Mouse (Mus musculus): ENCODE data around the gene Arhgap33. TPM values are rescaled to one million over a fixed set of nuclear protein-coding genes. Genes with fewer than 3 reads are reported as not detected.

Arhgap33 gene
- polyA plus RNA-seq (2017; shearing (Covaris generic)) = 1 to 10 TPM; 1.5 to 2.5 TPM

DNA sequence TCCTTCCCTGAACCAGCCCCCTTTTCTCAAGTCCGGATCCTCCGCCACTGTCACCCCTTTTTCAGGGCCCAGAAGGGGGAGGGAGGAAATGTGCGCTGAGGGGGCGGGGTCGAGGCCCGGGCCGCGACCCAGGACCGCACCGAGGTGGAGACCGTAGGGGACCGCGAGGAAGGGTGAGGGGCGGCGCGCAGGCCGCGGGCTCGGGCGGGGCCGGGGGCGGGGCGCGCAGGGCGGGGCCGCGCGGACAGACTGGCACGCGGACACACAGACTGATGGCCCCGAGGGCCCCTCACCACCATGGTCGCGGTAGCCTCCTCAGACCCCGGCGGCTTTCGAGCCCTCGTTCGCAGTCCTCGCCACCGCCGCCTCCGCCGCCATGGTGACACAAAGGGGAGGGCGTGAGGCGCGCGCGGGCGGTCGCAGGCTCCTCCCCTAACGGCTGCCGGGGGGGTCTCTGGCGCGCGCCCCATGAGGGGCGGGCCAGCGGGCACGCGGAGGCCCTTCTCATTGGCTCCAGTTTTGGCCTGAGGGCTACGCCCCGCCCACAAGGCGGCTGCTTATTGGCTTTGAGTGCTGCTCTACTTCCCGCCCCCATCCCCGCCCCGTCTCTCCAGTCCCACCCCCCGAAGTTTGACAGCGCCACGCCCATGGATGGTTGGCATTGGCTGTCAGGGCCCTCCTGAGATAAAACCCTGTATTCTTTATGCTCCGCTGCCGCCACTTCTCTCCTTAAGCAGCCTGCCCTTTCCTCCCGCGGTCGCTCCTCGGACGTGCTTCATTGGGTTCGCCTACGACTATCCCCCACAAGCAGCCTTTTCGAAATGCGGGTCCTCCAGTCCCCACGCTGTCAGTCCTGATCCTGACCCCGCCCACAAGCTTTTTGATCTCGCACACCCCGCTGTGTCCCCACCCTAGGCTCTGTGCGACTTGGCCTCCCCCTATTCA lies at the start of gene Arhgap33:
Gene Arhgap33, minus strand, starts transcription at position 428 of the 945 bp plus-strand sequence.

DNA sequence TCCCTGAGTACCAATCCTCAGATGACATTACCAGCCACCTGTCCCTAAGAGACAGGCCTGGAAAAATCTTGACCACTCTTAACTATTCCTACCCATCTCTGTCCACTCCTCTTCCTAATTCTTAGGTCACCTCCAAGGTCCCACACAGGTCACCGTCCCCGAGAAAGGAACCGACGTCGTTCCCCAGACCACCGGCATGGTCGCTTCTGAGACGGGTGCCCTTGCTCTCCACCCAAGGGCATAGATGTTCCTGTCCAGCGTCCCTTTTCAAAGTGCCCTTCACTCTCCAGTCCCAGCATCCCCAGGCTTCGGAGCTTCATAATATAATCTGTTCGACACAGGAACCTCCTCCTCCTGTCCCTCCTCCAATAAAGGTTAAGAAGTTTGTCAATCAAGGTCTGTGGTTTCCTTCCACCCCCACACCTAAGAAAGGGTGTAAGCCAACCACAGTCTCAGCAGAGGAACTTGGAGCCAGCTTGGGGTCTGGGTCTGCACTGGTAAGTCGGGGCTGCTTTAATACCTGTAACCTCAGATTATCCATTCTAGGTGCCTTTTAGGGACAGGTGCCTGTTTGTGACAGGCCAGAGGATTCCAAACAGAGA lies 30.2 kb upstream of the Arhgap33 start, which contains the start of gene Igflr1:
Gene Igflr1, plus strand, starts transcription at position 458 of the 602 bp plus-strand sequence.

GRCm38 (mm10) chr7:30563117-30563905 lies 28.5 kb upstream of the Arhgap33 start, which contains the start of the genes U2af1l4, Gm49396 and Psenen:
U2af1l4 (plus strand) TSS chr7:30563301.
Gm49396 (plus strand) TSS chr7:30563344.
Psenen (minus strand) TSS chr7:30563627.

GRCm38 (mm10) chr7:30559443-30559954 lies 24.6 kb upstream of the Arhgap33 start, which contains the start of gene Lin37:
Lin37 (minus strand) TSS chr7:30559838.

DNA sequence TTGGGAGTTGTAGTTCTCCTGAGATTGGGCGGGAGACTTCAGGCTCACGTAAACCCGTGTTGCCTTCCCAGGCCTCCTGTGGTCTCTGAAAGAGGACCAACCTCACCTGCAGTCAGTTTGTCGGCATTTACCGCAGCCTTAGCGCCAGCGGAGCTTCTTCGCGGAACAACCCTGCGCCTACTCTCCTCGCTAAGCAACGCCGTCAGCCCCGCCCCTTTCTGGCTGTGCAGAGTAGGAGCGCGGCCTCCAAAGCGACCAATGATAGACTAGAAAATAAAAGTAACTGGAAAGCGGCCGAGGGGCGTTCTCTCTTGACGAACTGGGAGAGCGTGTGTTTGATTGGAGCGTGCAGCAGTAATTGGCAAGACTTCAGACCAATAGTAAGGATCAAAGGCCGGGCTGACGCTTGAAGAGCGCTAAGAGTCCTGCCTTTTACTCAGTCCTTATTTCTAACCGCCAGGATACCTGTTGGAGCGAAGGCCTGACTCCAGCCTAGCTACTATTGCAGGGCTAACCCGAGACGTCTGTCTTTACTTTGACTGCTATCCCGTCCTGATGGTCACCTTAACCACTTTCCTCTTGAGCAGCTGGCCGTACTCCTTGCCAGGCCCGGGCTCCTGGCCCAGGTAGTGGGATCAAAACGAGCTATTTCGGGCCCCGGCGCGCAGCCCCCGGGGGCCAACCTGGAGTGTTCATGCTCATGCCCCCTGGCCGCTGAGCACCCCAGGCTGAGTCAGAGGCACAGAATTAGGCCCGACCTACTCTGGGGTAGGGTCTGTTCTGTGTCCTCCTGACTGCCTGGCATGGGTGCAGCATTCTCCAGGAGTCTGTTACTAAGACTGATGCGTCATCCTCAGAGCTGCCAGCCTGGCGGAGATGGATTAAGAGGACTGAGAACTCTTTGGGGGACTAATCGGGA lies 17.5 kb upstream of the Arhgap33 start, which contains the start of the genes Hspb6 and Proser3:
Gene Hspb6, plus strand, starts transcription at position 77 of the 919 bp plus-strand sequence.
Gene Proser3, minus strand, starts transcription at position 198 of the 919 bp plus-strand sequence.

DNA sequence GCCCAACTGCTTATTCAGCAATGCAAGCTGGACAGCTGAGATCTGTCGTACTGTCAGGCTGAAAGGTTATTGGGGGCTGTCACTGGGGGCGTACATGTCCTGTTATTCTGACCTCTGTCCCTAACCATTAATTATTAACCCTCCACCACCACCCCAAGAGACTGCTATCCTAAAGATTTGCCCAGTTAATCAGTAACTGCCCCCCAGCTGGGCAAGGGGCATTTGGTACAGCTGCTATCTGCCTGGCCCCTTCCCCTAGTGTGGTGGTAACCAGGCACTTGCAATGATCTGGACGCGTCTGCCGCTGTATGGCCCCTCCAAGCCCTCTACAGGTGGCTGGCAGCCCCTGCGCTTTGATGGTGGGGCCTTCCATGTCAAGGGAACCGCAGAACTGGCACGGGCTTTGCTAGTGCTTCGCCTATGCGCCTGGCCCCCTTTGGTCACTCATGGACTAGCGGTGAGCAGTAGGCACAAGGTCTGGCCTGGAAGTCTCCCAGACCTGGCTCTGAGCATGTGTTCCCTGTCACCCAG lies 41.4 kb downstream of the Arhgap33 start, which contains the start of gene Prodh2:
Gene Prodh2, plus strand, starts transcription at position 222 of the 531 bp plus-strand sequence.

Other genes starting within 250 kb of the Arhgap33 start
- 1 to 10 TPM; 1.6 to 3.1 TPM for gene Clip3, start 243.3 kb downstream of the Arhgap33 start, polyA plus RNA-seq (2017; shearing (Covaris generic))
- 100 to 1,000 TPM in 1 of 2 experiments, 10 to 100 TPM in 1; 92.7 to 159 TPM for gene Alkbh6, start 226.3 kb downstream of the Arhgap33 start, polyA plus RNA-seq (2017; shearing (Covaris generic))
- gene Syne4, start 220.3 kb downstream of the Arhgap33 start, polyA plus RNA-seq (2017; shearing (Covaris generic)) = 10 to 100 TPM in 1 of 2 experiments, 1 to 10 TPM in 1; 3.8 to 22.5 TPM
- not detected for gene E130208F15Rik, start 213.3 kb downstream of the Arhgap33 start, polyA plus RNA-seq (2017; shearing (Covaris generic))
- 10 to 100 TPM; 32.0 to 75.5 TPM for gene Sdhaf1, start 211.2 kb downstream of the Arhgap33 start, polyA plus RNA-seq (2017; shearing (Covaris generic))
- not detected for gene Lrfn3, start 172.3 kb downstream of the Arhgap33 start, polyA plus RNA-seq (2017; shearing (Covaris generic))
- 10 to 100 TPM in 1 of 2 experiments, 1 to 10 TPM in 1; 7.1 to 32.2 TPM for gene Tyrobp, start 121.3 kb downstream of the Arhgap33 start, polyA plus RNA-seq (2017; shearing (Covaris generic))
- 100 to 1,000 TPM; 470 to 543 TPM for gene Hcst, start 115.2 kb downstream of the Arhgap33 start, polyA plus RNA-seq (2017; shearing (Covaris generic))
- gene Nfkbid, start 113.3 kb downstream of the Arhgap33 start, polyA plus RNA-seq (2017; shearing (Covaris generic)) = 10 to 100 TPM; 78.6 to 95.9 TPM
- 10 to 100 TPM; 10.8 to 23.2 TPM for gene Aplp1, start 89.5 kb downstream of the Arhgap33 start, polyA plus RNA-seq (2017; shearing (Covaris generic))
- not detected for gene Kirrel2, start 77.4 kb downstream of the Arhgap33 start, polyA plus RNA-seq (2017; shearing (Covaris generic))
- gene Nphs1, start 76.7 kb downstream of the Arhgap33 start, polyA plus RNA-seq (2017; shearing (Covaris generic)) = not detected
- not detected for gene Prodh2, start 41.4 kb downstream of the Arhgap33 start, polyA plus RNA-seq (2017; shearing (Covaris generic))
- 1 to 10 TPM; 1.9 to 4.1 TPM for gene Hspb6, start 17.1 kb upstream of the Arhgap33 start, polyA plus RNA-seq (2017; shearing (Covaris generic))
- 1 to 10 TPM; 5.7 to 6.2 TPM for gene Proser3, start 17.2 kb upstream of the Arhgap33 start, polyA plus RNA-seq (2017; shearing (Covaris generic))
- gene Lin37, start 24.8 kb upstream of the Arhgap33 start, polyA plus RNA-seq (2017; shearing (Covaris generic)) = 100 to 1,000 TPM in 1 of 2 experiments, 10 to 100 TPM in 1; 92.9 to 107 TPM
- 10 to 100 TPM; 28.3 to 67.8 TPM for gene U2af1l4, start 28.2 kb upstream of the Arhgap33 start, polyA plus RNA-seq (2017; shearing (Covaris generic))
- 10 to 100 TPM; 53.5 to 82.4 TPM for gene Gm49396, start 28.3 kb upstream of the Arhgap33 start, polyA plus RNA-seq (2017; shearing (Covaris generic))
- 100 to 1,000 TPM; 231 to 234 TPM for gene Psenen, start 28.6 kb upstream of the Arhgap33 start, polyA plus RNA-seq (2017; shearing (Covaris generic))
- gene Igflr1, start 30.4 kb upstream of the Arhgap33 start, polyA plus RNA-seq (2017; shearing (Covaris generic)) = 100 to 1,000 TPM in 1 of 2 experiments, 10 to 100 TPM in 1; 66.2 to 268 TPM
- 10 to 100 TPM; 14.9 to 15.1 TPM for gene Kmt2b, start 53.7 kb upstream of the Arhgap33 start, polyA plus RNA-seq (2017; shearing (Covaris generic))
- gene Zbtb32, start 63.8 kb upstream of the Arhgap33 start, polyA plus RNA-seq (2017; shearing (Covaris generic)) = 10 to 100 TPM; 12.9 to 34.9 TPM
- gene Upk1a, start 77.8 kb upstream of the Arhgap33 start, polyA plus RNA-seq (2017; shearing (Covaris generic)) = 1 to 10 TPM in 1 of 2 experiments, under 1 TPM in 1; 0.32 to 1.8 TPM
- gene Cox6b1, start 91.1 kb upstream of the Arhgap33 start, polyA plus RNA-seq (2017; shearing (Covaris generic)) = 100 to 1,000 TPM; 713 to 756 TPM
- gene Etv2, start 100.8 kb upstream of the Arhgap33 start, polyA plus RNA-seq (2017; shearing (Covaris generic)) = not detected
- 100 to 1,000 TPM; 125 to 166 TPM for gene Rbm42, start 115.3 kb upstream of the Arhgap33 start, polyA plus RNA-seq (2017; shearing (Covaris generic))
- 10 to 100 TPM; 18.3 to 29.7 TPM for gene Haus5, start 129.9 kb upstream of the Arhgap33 start, polyA plus RNA-seq (2017; shearing (Covaris generic))
- gene Pmis2, start 136.5 kb upstream of the Arhgap33 start, polyA plus RNA-seq (2017; shearing (Covaris generic)) = under 1 TPM in 1 of 2 experiments, not detected in 1; 0.50 TPM
- not detected for gene 2200002J24Rik, start 163.9 kb upstream of the Arhgap33 start, polyA plus RNA-seq (2017; shearing (Covaris generic))
- under 1 TPM in 1 of 2 experiments, not detected in 1; 0.34 TPM for gene Atp4a, start 177.1 kb upstream of the Arhgap33 start, polyA plus RNA-seq (2017; shearing (Covaris generic))
- 100 to 1,000 TPM in 1 of 2 experiments, 10 to 100 TPM in 1; 85.3 to 135 TPM for gene Tmem147, start 194.5 kb upstream of the Arhgap33 start, polyA plus RNA-seq (2017; shearing (Covaris generic))
- under 1 TPM; 0.34 to 0.55 TPM for gene Gapdhs, start 208.6 kb upstream of the Arhgap33 start, polyA plus RNA-seq (2017; shearing (Covaris generic))
- 1 to 10 TPM in 1 of 2 experiments, not detected in 1; 2.9 TPM for gene Sbsn, start 216.4 kb upstream of the Arhgap33 start, polyA plus RNA-seq (2017; shearing (Covaris generic))
- not detected for gene Dmkn, start 228.7 kb upstream of the Arhgap33 start, polyA plus RNA-seq (2017; shearing (Covaris generic))